Mouse (Mus musculus): ENCODE results near the gene Cacna1a. TPM values are rescaled to one million over a fixed set of nuclear protein-coding genes. Genes with fewer than 3 reads are reported as not detected.
A peak's percentile ranks its signal among the peaks of the same experiment; 100 is the strongest.

Gene Cacna1a
- total RNA-seq, 2 experiments from 2014 or later = 243 to 258 TPM

- intact Hi-C loops (cut with DNase I) = no loop called here
- TF ChIP-seq CTCF (IDR thresholded peaks at IDR 0.05) = no peak; the same call in 1 of the 2 replicates
- DNase-seq (ENCODE audit: extremely low spot score in 1 of 2, low spot score in 2 of 2) = peak in 1 of 2 experiments; percentile 42
- Histone ChIP-seq H3K4me3 (no peak overlapping the region), H3K27ac (no peak overlapping the region)
Measured at GRCm38 (mm10) chr8:84567541-84567940, 179.3 kb downstream of the Cacna1a start.

GRCm38 (mm10) chr8:84568737-84569136, 180.5 kb downstream of the Cacna1a start:
- no peak overlapping the region for H3K27ac ChIP-seq
- intact Hi-C loops (cut with DNase I) = no loop called here
- no peak overlapping the region for H3K4me3 ChIP-seq
- no peak for DNase-seq (ENCODE audit: extremely low spot score in 1 of 2, low spot score in 2 of 2)
- TF ChIP-seq CTCF (IDR thresholded peaks at IDR 0.05) = no peak

GRCm38 (mm10) chr8:84569921-84570673, 181.9 kb downstream of the Cacna1a start:
- intact Hi-C loops (cut with DNase I) = loop anchor here (5.0 kb wide), 1 partner anchor 278 kb away; no protein-coding TSS in a partner anchor

GRCm38 (mm10) chr8:84577432-84577831, 189.2 kb downstream of the Cacna1a start:
- Histone ChIP-seq H3K27ac (no peak overlapping the region), H3K4me3 (no peak overlapping the region)
- no peak for DNase-seq (ENCODE audit: extremely low spot score in 1 of 2, low spot score in 2 of 2)
- TF ChIP-seq CTCF (IDR thresholded peaks at IDR 0.05) = no peak
- intact Hi-C loops (cut with DNase I) = no loop called here

More at GRCm38 (mm10) chr8:84569921-84570673, 181.9 kb downstream of the Cacna1a start:
- Histone ChIP-seq H3K27ac (no peak overlapping the region), H3K4me3 (no peak overlapping the region)
- peak; percentile 38 for TF ChIP-seq CTCF (IDR thresholded peaks at IDR 0.05)
- DNase-seq (ENCODE audit: extremely low spot score in 1 of 2, low spot score in 2 of 2) = no peak

- DNase-seq (ENCODE audit: extremely low spot score in 1 of 2, low spot score in 2 of 2) = no peak
- Histone ChIP-seq H3K27ac (no peak overlapping the region), H3K4me3 (no peak overlapping the region)
- TF ChIP-seq CTCF (IDR thresholded peaks at IDR 0.05) = peak; percentile 72
- intact Hi-C loops (cut with DNase I) = no loop called here
Measured at GRCm38 (mm10) chr8:84579595-84579994, 191.4 kb downstream of the Cacna1a start.

- no peak for DNase-seq (ENCODE audit: extremely low spot score in 1 of 2, low spot score in 2 of 2)
- Histone ChIP-seq H3K27ac (no peak overlapping the region), H3K4me3 (no peak overlapping the region)
- intact Hi-C loops (cut with DNase I) = no loop called here
- peak; percentile 37 for TF ChIP-seq CTCF (IDR thresholded peaks at IDR 0.05)
Measured at GRCm38 (mm10) chr8:84585311-84585710, 197.1 kb downstream of the Cacna1a start.

- TF ChIP-seq CTCF (IDR thresholded peaks at IDR 0.05) = no peak
- Histone ChIP-seq H3K4me3 (no peak overlapping the region), H3K27ac (no peak overlapping the region)
- intact Hi-C loops (cut with DNase I) = no loop called here
- DNase-seq (ENCODE audit: extremely low spot score in 1 of 2, low spot score in 2 of 2) = no peak
Measured at GRCm38 (mm10) chr8:84586221-84586620, 198.0 kb downstream of the Cacna1a start.

GRCm38 (mm10) chr8:84588498-84588897, 200.3 kb downstream of the Cacna1a start:
- intact Hi-C loops (cut with DNase I) = no loop called here
- TF ChIP-seq CTCF (IDR thresholded peaks at IDR 0.05) = no peak
- no peak overlapping the region for H3K27ac ChIP-seq
- no peak for DNase-seq (ENCODE audit: extremely low spot score in 1 of 2, low spot score in 2 of 2)
- H3K4me3 ChIP-seq = no peak overlapping the region

- TF ChIP-seq CTCF (IDR thresholded peaks at IDR 0.05) = peak; percentile 94
- Histone ChIP-seq H3K27ac (no peak overlapping the region), H3K4me3 (no peak overlapping the region)
- intact Hi-C loops (cut with DNase I) = loop anchor here (1.0 kb wide), 1 partner anchor 221 kb away; no protein-coding TSS in a partner anchor
- peak; percentile 66 to 86 for DNase-seq (ENCODE audit: extremely low spot score in 1 of 2, low spot score in 2 of 2)
Measured at GRCm38 (mm10) chr8:84592015-84592662, 203.9 kb downstream of the Cacna1a start.

GRCm38 (mm10) chr8:84593143-84593542, 204.9 kb downstream of the Cacna1a start:
- intact Hi-C loops (cut with DNase I) = no loop called here
- Histone ChIP-seq H3K4me3 (no peak overlapping the region), H3K27ac (no peak overlapping the region)
- no peak for TF ChIP-seq CTCF (IDR thresholded peaks at IDR 0.05)
- DNase-seq (ENCODE audit: extremely low spot score in 1 of 2, low spot score in 2 of 2) = no peak

- intact Hi-C loops (cut with DNase I) = no loop called here
- TF ChIP-seq CTCF (IDR thresholded peaks at IDR 0.05) = peak; percentile 93
- Histone ChIP-seq H3K27ac (peak overlapping the region; percentile 29; the same call in 1 of the 2 replicates), H3K4me3 (no peak overlapping the region)
- DNase-seq (ENCODE audit: extremely low spot score in 1 of 2, low spot score in 2 of 2) = peak; percentile 71 to 79
Measured at GRCm38 (mm10) chr8:84594099-84594780, 206.0 kb downstream of the Cacna1a start.

GRCm38 (mm10) chr8:84595648-84596047, 207.4 kb downstream of the Cacna1a start:
- H3K4me3 ChIP-seq = no peak overlapping the region
- intact Hi-C loops (cut with DNase I) = no loop called here
- DNase-seq (ENCODE audit: extremely low spot score in 1 of 2, low spot score in 2 of 2) = no peak
- H3K27ac ChIP-seq = no peak overlapping the region
- TF ChIP-seq CTCF (IDR thresholded peaks at IDR 0.05) = peak; percentile 68

Measured in left cerebral cortex, adult 2 months (tissue).